Mouse (Mus musculus): ENCODE results near the gene Elmo1. TPM values are rescaled to one million over a fixed set of nuclear protein-coding genes. Genes with fewer than 3 reads are reported as not detected.

Elmo1 gene
- polyA plus RNA-seq, 1 experiment from 2014 or later: 17.8 TPM

- no peaks in the 10 kb centered on the region for H3K9me3 ChIP-seq
- no peak for ATAC-seq (ENCODE audit: low FRiP score)
- no peak overlapping the region for H3K4me3 ChIP-seq (replicated peaks)
- 78% methylated on average over 12 of the region's 12 CpGs for WGBS
- no peaks in the 10 kb centered on the region for H3K4me1 ChIP-seq
- no peak overlapping the region for H3K27ac ChIP-seq
- H3K9ac ChIP-seq: no peak overlapping the region
- H3K36me3 ChIP-seq (replicated peaks): no peaks in the 10 kb centered on the region
- no peaks in the 10 kb centered on the region for H3K27me3 ChIP-seq
- H3K4me2 ChIP-seq: no peak overlapping the region
These were observed 448.0 kb downstream of the Elmo1 start for GRCm38 (mm10) chr13:20538216-20539070.

- no peaks in the 10 kb centered on the region for H3K9me3 ChIP-seq
- H3K4me2 ChIP-seq: no peak overlapping the region
- WGBS: 81% methylated on average over 2 of the region's 2 CpGs
These were observed 449.2 kb downstream of the Elmo1 start for GRCm38 (mm10) chr13:20539631-20540030.

GRCm38 (mm10) chr13:20546568-20547204, 456.3 kb downstream of the Elmo1 start:
- H3K27ac ChIP-seq: no peak overlapping the region
- no peak overlapping the region for H3K4me3 ChIP-seq (replicated peaks)
- H3K9me3 ChIP-seq: no peaks in the 10 kb centered on the region
- no peak for ATAC-seq (ENCODE audit: low FRiP score)
- no peak overlapping the region for H3K9ac ChIP-seq
- H3K4me1 ChIP-seq: no peaks in the 10 kb centered on the region
- no peak overlapping the region for H3K4me2 ChIP-seq
- no peaks in the 10 kb centered on the region for H3K36me3 ChIP-seq (replicated peaks)
- H3K27me3 ChIP-seq: no peaks in the 10 kb centered on the region
- WGBS: 89% methylated on average over 12 of the region's 12 CpGs

More at GRCm38 (mm10) chr13:20539631-20540030, 449.2 kb downstream of the Elmo1 start:
- H3K27ac ChIP-seq: no peak overlapping the region
- H3K4me1 ChIP-seq: no peaks in the 10 kb centered on the region
- H3K27me3 ChIP-seq: no peaks in the 10 kb centered on the region
- H3K4me3 ChIP-seq (replicated peaks): no peak overlapping the region
- no peak overlapping the region for H3K9ac ChIP-seq
- ATAC-seq (ENCODE audit: low FRiP score): no peak
- no peaks in the 10 kb centered on the region for H3K36me3 ChIP-seq (replicated peaks)

- Histone ChIP-seq H3K27me3 (no peaks in the 10 kb centered on the region), H3K27ac (no peak overlapping the region), H3K4me1 (no peaks in the 10 kb centered on the region), H3K4me3 (replicated peaks) (no peak overlapping the region), H3K36me3 (replicated peaks) (no peaks in the 10 kb centered on the region), H3K9me3 (no peaks in the 10 kb centered on the region), H3K9ac (no peak overlapping the region), H3K4me2 (no peak overlapping the region)
- no peak for ATAC-seq (ENCODE audit: low FRiP score)
- WGBS: 92% methylated on average over 4 of the region's 4 CpGs
These were observed 459.6 kb downstream of the Elmo1 start for GRCm38 (mm10) chr13:20549983-20550382.

DNA sequence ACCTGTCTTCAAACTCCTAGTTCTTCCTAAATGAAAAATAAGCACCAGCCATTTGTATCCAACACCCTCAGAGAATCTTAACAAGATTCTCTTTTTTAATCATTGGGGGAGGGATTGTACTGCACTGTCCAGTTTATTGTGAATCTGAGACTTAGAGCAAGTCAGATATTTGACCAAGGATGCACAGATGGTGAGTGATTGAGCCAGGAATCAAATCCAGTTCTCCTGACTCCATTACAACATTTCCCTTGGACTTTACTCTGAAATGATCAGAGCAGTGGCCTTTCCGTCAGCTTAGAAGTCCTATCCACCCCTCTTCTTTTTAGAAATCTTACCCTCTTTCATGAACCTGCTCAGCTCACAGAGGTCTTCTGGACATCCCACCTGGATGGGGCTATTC, 461.2 kb downstream of the Elmo1 start:
- Histone ChIP-seq H3K4me3 (replicated peaks) (no peak overlapping the region), H3K36me3 (replicated peaks) (no peaks in the 10 kb centered on the region), H3K4me1 (no peaks in the 10 kb centered on the region), H3K4me2 (no peak overlapping the region), H3K27ac (no peak overlapping the region), H3K9ac (no peak overlapping the region), H3K27me3 (no peaks in the 10 kb centered on the region), H3K9me3 (no peaks in the 10 kb centered on the region)
- no peak for ATAC-seq (ENCODE audit: low FRiP score)
- 93% methylated on average over 1 of the region's 1 CpGs for WGBS

DNA sequence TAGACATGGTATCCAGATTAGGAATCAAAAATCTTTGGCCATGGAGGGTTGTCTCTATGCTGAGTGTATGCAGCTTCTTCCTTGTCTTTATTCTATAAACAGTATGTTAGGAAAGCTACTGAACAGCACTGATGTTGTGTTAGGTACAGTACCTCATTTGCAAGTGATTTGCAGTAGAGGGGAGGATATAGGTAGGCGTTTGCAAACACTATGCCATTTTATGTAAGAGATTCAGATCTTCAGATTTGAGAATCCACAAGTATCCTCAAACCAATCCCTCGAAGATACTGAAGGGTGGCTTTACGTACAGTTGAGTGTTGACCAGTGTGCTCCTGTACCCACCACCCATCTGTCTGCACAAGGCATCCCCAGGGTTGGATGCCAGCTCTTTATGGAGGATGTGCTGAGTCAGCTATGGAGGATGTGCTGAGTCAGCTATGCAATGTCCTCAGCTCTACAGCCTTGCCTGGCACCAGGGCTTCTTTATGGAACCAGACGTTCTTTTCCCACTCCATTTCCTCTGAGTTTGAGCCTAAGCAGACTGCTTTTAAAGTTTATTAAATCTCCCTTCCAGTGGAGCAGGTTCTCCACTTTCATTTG, 465.6 kb downstream of the Elmo1 start:
- H3K27ac ChIP-seq: no peak overlapping the region
- no peaks in the 10 kb centered on the region; the same call in 1 of the 2 replicates for H3K4me1 ChIP-seq
- H3K4me2 ChIP-seq: no peak overlapping the region
- no peak overlapping the region for H3K9ac ChIP-seq
- H3K9me3 ChIP-seq: no peaks in the 10 kb centered on the region
- no peak overlapping the region for H3K4me3 ChIP-seq (replicated peaks)
- ATAC-seq (ENCODE audit: low FRiP score): no peak
- WGBS: 91% methylated on average over 4 of the region's 4 CpGs
- H3K27me3 ChIP-seq: no peaks in the 10 kb centered on the region
- H3K36me3 ChIP-seq (replicated peaks): no peaks in the 10 kb centered on the region

- Histone ChIP-seq H3K9ac (no peak overlapping the region), H3K4me1 (no peaks in the 10 kb centered on the region; the same call in 1 of the 2 replicates), H3K9me3 (no peaks in the 10 kb centered on the region), H3K27me3 (no peaks in the 10 kb centered on the region), H3K27ac (no peak overlapping the region), H3K4me3 (replicated peaks) (no peak overlapping the region), H3K36me3 (replicated peaks) (no peaks in the 10 kb centered on the region), H3K4me2 (no peak overlapping the region)
- WGBS: 84% methylated on average over 10 of the region's 10 CpGs
- peak; percentile 27; the same call in 1 of the 2 replicates for ATAC-seq (ENCODE audit: low FRiP score)
These were observed 466.3 kb downstream of the Elmo1 start for GRCm38 (mm10) chr13:20556739-20557138.

GRCm38 (mm10) chr13:20557156-20557555, 466.8 kb downstream of the Elmo1 start:
- WGBS: 44% methylated on average over 8 of the region's 8 CpGs
- H3K4me2 ChIP-seq: no peak overlapping the region
- no peaks in the 10 kb centered on the region for H3K9me3 ChIP-seq
- H3K27me3 ChIP-seq: no peaks in the 10 kb centered on the region
- no peaks in the 10 kb centered on the region for H3K36me3 ChIP-seq (replicated peaks)
- H3K4me1 ChIP-seq: no peaks in the 10 kb centered on the region; the same call in 1 of the 2 replicates
- no peak overlapping the region for H3K9ac ChIP-seq
- H3K4me3 ChIP-seq (replicated peaks): no peak overlapping the region
- peak; percentile 55; the same call in 1 of the 2 replicates for ATAC-seq (ENCODE audit: low FRiP score)
- H3K27ac ChIP-seq: no peak overlapping the region

- ATAC-seq (ENCODE audit: low FRiP score): no peak
- H3K9ac ChIP-seq: no peak overlapping the region
- H3K36me3 ChIP-seq (replicated peaks): no peaks in the 10 kb centered on the region
- no peaks in the 10 kb centered on the region for H3K9me3 ChIP-seq
- H3K4me2 ChIP-seq: no peak overlapping the region
- H3K27me3 ChIP-seq: no peaks in the 10 kb centered on the region
- WGBS: 98% methylated on average over 2 of the region's 2 CpGs
- no peak overlapping the region for H3K27ac ChIP-seq
- H3K4me3 ChIP-seq (replicated peaks): no peak overlapping the region
- no peaks in the 10 kb centered on the region; the same call in 1 of the 2 replicates for H3K4me1 ChIP-seq
These were observed 468.0 kb downstream of the Elmo1 start for GRCm38 (mm10) chr13:20558376-20558775.

GRCm38 (mm10) chr13:20564414-20564813, 474.0 kb downstream of the Elmo1 start:
- H3K9me3 ChIP-seq: no peaks in the 10 kb centered on the region
- H3K9ac ChIP-seq: no peak overlapping the region
- no peak overlapping the region for H3K4me2 ChIP-seq
- no peak for ATAC-seq (ENCODE audit: low FRiP score)
- 88% methylated on average over 9 of the region's 9 CpGs for WGBS
- H3K27ac ChIP-seq: no peak overlapping the region
- no peaks in the 10 kb centered on the region for H3K27me3 ChIP-seq
- no peaks in the 10 kb centered on the region for H3K36me3 ChIP-seq (replicated peaks)
- no peaks in the 10 kb centered on the region for H3K4me1 ChIP-seq
- no peak overlapping the region for H3K4me3 ChIP-seq (replicated peaks)

DNA sequence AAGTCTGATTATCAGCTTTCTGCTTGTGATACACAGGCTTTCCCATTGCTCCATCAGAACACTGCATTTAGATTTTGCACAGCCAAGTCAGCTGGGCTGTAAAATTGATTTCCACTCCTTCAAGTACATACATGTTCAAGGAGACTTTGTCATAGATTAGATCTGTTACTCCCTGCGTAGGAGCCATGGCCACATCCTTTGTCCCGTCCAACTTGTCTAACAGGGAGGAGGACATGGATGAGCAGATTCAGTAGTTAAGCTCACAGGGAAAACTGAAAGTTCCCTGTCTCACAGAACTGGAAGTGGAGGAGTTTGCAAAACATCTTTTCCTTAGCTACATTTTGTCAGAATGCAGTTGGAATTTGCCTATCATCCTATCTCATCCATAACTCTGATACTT, 484.8 kb downstream of the Elmo1 start:
- no peak overlapping the region for H3K27ac ChIP-seq
- H3K4me2 ChIP-seq: no peak overlapping the region
- no peak overlapping the region for H3K9ac ChIP-seq
- H3K27me3 ChIP-seq: no peaks in the 10 kb centered on the region
- H3K4me1 ChIP-seq: no peaks in the 10 kb centered on the region
- H3K4me3 ChIP-seq (replicated peaks): no peak overlapping the region
- WGBS: 93% methylated on average over 2 of the region's 2 CpGs
- ATAC-seq (ENCODE audit: low FRiP score): no peak
- no peaks in the 10 kb centered on the region for H3K36me3 ChIP-seq (replicated peaks)
- peaks cover 5% of the 10 kb centered on the region; the same call in 1 of the 2 replicates for H3K9me3 ChIP-seq

GRCm38 (mm10) chr13:20585868-20586267, 495.5 kb downstream of the Elmo1 start:
- Histone ChIP-seq H3K4me3 (replicated peaks) (no peak overlapping the region), H3K9ac (no peak overlapping the region), H3K4me1 (peaks cover 4% of the 10 kb centered on the region; the same call in 1 of the 2 replicates), H3K36me3 (replicated peaks) (no peaks in the 10 kb centered on the region), H3K9me3 (no peaks in the 10 kb centered on the region), H3K27me3 (no peaks in the 10 kb centered on the region), H3K27ac (no peak overlapping the region), H3K4me2 (no peak overlapping the region)
- WGBS: 49% methylated on average over 4 of the region's 4 CpGs
- ATAC-seq (ENCODE audit: low FRiP score): no peak

Data from forebrain, embryonic 12.5 days (tissue).